Mouse (Mus musculus): ENCODE results near the gene Hcrt. TPM values are rescaled to one million over a fixed set of nuclear protein-coding genes. Genes with fewer than 3 reads are reported as not detected.

Hcrt gene
- total and polyA plus RNA-seq, 2 experiments from 2014 or later: 1.2 TPM; not detected in 1

GRCm38 (mm10) chr11:100750127-100750526, 12.6 kb downstream of the Hcrt start:
- no peak for TF ChIP-seq CTCF (IDR thresholded peaks at IDR 0.05; ENCODE audit: low read depth)
- peaks cover 3% of the 10 kb centered on the region; the same call in 1 of the 2 replicates for H3K36me3 ChIP-seq (ENCODE audit: insufficient read depth, low read length)
- H3K27me3 ChIP-seq (ENCODE audit: insufficient read depth, low read length): no peaks in the 10 kb centered on the region
- no peak overlapping the region for H3K4me3 ChIP-seq (ENCODE audit: low read length)
- no peak overlapping the region for H3K27ac ChIP-seq
- ATAC-seq: no peak
- no peaks in the 10 kb centered on the region for H3K4me1 ChIP-seq (ENCODE audit: insufficient read depth, low read length)
- DNase-seq (ENCODE audit: low spot score): no peak
- H3K9me3 ChIP-seq (ENCODE audit: low read length): no peaks in the 10 kb centered on the region
- H3K9ac ChIP-seq (replicated peaks; ENCODE audit: low read length): no peak overlapping the region
- no peak overlapping the region for H3K4me2 ChIP-seq (ENCODE audit: low read depth, low read length)
- 92% methylated on average over 16 of the region's 16 CpGs for WGBS

GRCm38 (mm10) chr11:100749469-100749868, 13.3 kb downstream of the Hcrt start:
- Histone ChIP-seq H3K4me1 (ENCODE audit: insufficient read depth, low read length) (no peaks in the 10 kb centered on the region), H3K27me3 (ENCODE audit: insufficient read depth, low read length) (no peaks in the 10 kb centered on the region), H3K4me3 (ENCODE audit: low read length) (no peak overlapping the region), H3K36me3 (ENCODE audit: insufficient read depth, low read length) (peaks cover 3% of the 10 kb centered on the region; the same call in 1 of the 2 replicates), H3K9ac (replicated peaks; ENCODE audit: low read length) (no peak overlapping the region), H3K27ac (no peak overlapping the region), H3K9me3 (ENCODE audit: low read length) (no peaks in the 10 kb centered on the region), H3K4me2 (ENCODE audit: low read depth, low read length) (no peak overlapping the region)
- no peak for DNase-seq (ENCODE audit: low spot score)
- WGBS: 57% methylated on average over 25 of the region's 25 CpGs
- no peak for TF ChIP-seq CTCF (IDR thresholded peaks at IDR 0.05; ENCODE audit: low read depth)
- ATAC-seq: no peak

- ATAC-seq (no peak), DNase-seq (ENCODE audit: low spot score) (no peak)
- no peak for TF ChIP-seq CTCF (IDR thresholded peaks at IDR 0.05; ENCODE audit: low read depth)
- Histone ChIP-seq H3K4me3 (ENCODE audit: low read length) (no peak overlapping the region), H3K4me2 (ENCODE audit: low read depth, low read length) (no peak overlapping the region), H3K27me3 (ENCODE audit: insufficient read depth, low read length) (no peaks in the 10 kb centered on the region), H3K9me3 (ENCODE audit: low read length) (no peaks in the 10 kb centered on the region), H3K9ac (replicated peaks; ENCODE audit: low read length) (no peak overlapping the region), H3K27ac (no peak overlapping the region), H3K4me1 (ENCODE audit: insufficient read depth, low read length) (no peaks in the 10 kb centered on the region), H3K36me3 (ENCODE audit: insufficient read depth, low read length) (peaks cover 3% of the 10 kb centered on the region; the same call in 1 of the 2 replicates)
- WGBS: 81% methylated on average over 4 of the region's 4 CpGs
These were observed 14.1 kb downstream of the Hcrt start for GRCm38 (mm10) chr11:100748620-100749019.

- no peak for ATAC-seq
- H3K36me3 ChIP-seq (ENCODE audit: insufficient read depth, low read length): peaks cover 3% of the 10 kb centered on the region; the same call in 1 of the 2 replicates
- 72% methylated on average over 5 of the region's 5 CpGs for WGBS
These were observed 15.6 kb downstream of the Hcrt start for GRCm38 (mm10) chr11:100747114-100747513.

GRCm38 (mm10) chr11:100746546-100746945, 16.2 kb downstream of the Hcrt start:
- H3K4me2 ChIP-seq (ENCODE audit: low read depth, low read length): no peak overlapping the region
- DNase-seq (ENCODE audit: low spot score) (no peak), ATAC-seq (no peak)
- H3K4me1 ChIP-seq (ENCODE audit: insufficient read depth, low read length): no peaks in the 10 kb centered on the region
- peaks cover 3% of the 10 kb centered on the region; the same call in 1 of the 2 replicates for H3K36me3 ChIP-seq (ENCODE audit: insufficient read depth, low read length)
- H3K27me3 ChIP-seq (ENCODE audit: insufficient read depth, low read length): no peaks in the 10 kb centered on the region
- 0 out of 2 replicates have a peak overlapping the region, but pooled peaks have one; percentile 2 for H3K9ac ChIP-seq (replicated peaks; ENCODE audit: low read length)
- no peaks in the 10 kb centered on the region for H3K9me3 ChIP-seq (ENCODE audit: low read length)
- H3K4me3 ChIP-seq (ENCODE audit: low read length): no peak overlapping the region
- no peak for TF ChIP-seq CTCF (IDR thresholded peaks at IDR 0.05; ENCODE audit: low read depth)
- WGBS: 76% methylated on average over 10 of the region's 10 CpGs
- no peak overlapping the region for H3K27ac ChIP-seq

More at GRCm38 (mm10) chr11:100747114-100747513, 15.6 kb downstream of the Hcrt start:
- H3K27ac ChIP-seq: no peak overlapping the region
- H3K4me3 ChIP-seq (ENCODE audit: low read length): no peak overlapping the region
- no peaks in the 10 kb centered on the region for H3K4me1 ChIP-seq (ENCODE audit: insufficient read depth, low read length)
- H3K9me3 ChIP-seq (ENCODE audit: low read length): no peaks in the 10 kb centered on the region
- no peak for TF ChIP-seq CTCF (IDR thresholded peaks at IDR 0.05; ENCODE audit: low read depth)
- no peaks in the 10 kb centered on the region for H3K27me3 ChIP-seq (ENCODE audit: insufficient read depth, low read length)
- no peak for DNase-seq (ENCODE audit: low spot score)
- no peak overlapping the region for H3K4me2 ChIP-seq (ENCODE audit: low read depth, low read length)
- 0 out of 2 replicates have a peak overlapping the region, but pooled peaks have one; percentile 2 for H3K9ac ChIP-seq (replicated peaks; ENCODE audit: low read length)

GRCm38 (mm10) chr11:100745085-100745484, 17.6 kb downstream of the Hcrt start:
- no peak overlapping the region for H3K4me3 ChIP-seq (ENCODE audit: low read length)
- no peak overlapping the region for H3K27ac ChIP-seq
- DNase-seq (ENCODE audit: low spot score): peak; percentile 79
- H3K4me2 ChIP-seq (ENCODE audit: low read depth, low read length): no peak overlapping the region
- ATAC-seq: peak; percentile 52; the same call in 1 of the 2 replicates
- H3K27me3 ChIP-seq (ENCODE audit: insufficient read depth, low read length): no peaks in the 10 kb centered on the region
- no peaks in the 10 kb centered on the region for H3K4me1 ChIP-seq (ENCODE audit: insufficient read depth, low read length)
- H3K9me3 ChIP-seq (ENCODE audit: low read length): no peaks in the 10 kb centered on the region
- H3K36me3 ChIP-seq (ENCODE audit: insufficient read depth, low read length): peaks cover 3% of the 10 kb centered on the region; the same call in 1 of the 2 replicates
- peak; percentile 84 for TF ChIP-seq CTCF (IDR thresholded peaks at IDR 0.05; ENCODE audit: low read depth)
- WGBS: 10% methylated on average over 6 of the region's 6 CpGs
- no peak overlapping the region for H3K9ac ChIP-seq (replicated peaks; ENCODE audit: low read length)

- H3K4me3 ChIP-seq (ENCODE audit: low read length): no peak overlapping the region
- DNase-seq (ENCODE audit: low spot score) (no peak), ATAC-seq (no peak)
These were observed 21.4 kb downstream of the Hcrt start for GRCm38 (mm10) chr11:100741348-100741747.

More at GRCm38 (mm10) chr11:100741348-100741747, 21.4 kb downstream of the Hcrt start:
- no peak for TF ChIP-seq CTCF (IDR thresholded peaks at IDR 0.05; ENCODE audit: low read depth)
- WGBS: 62% methylated on average over 6 of the region's 6 CpGs
- Histone ChIP-seq H3K36me3 (ENCODE audit: insufficient read depth, low read length) (no peaks in the 10 kb centered on the region), H3K9me3 (ENCODE audit: low read length) (no peaks in the 10 kb centered on the region), H3K4me1 (ENCODE audit: insufficient read depth, low read length) (peaks cover 9% of the 10 kb centered on the region), H3K27ac (no peak overlapping the region), H3K4me2 (ENCODE audit: low read depth, low read length) (no peak overlapping the region), H3K27me3 (ENCODE audit: insufficient read depth, low read length) (no peaks in the 10 kb centered on the region), H3K9ac (replicated peaks; ENCODE audit: low read length) (no peak overlapping the region)
